Mouse (Mus musculus) embryonic fibroblast, embryonic 13.5 days (primary cell): ENCODE measurements around the gene Slu7. TPM values are rescaled to one million over a fixed set of nuclear protein-coding genes. Genes with fewer than 3 reads are reported as not detected.

Source experiments
- H3K27ac ChIP-seq: 2 replicates; pipeline ENCODE4 v1.5.1; 2012; ENCODE audit warnings: low read length, control low read depth, inconsistent platforms; ENCODE audit not compliant: insufficient read depth
- H3K4me1 ChIP-seq: 2 replicates; pipeline ENCODE4 v1.6.1; 2011; ENCODE audit warnings: low read length; ENCODE audit not compliant: control insufficient read depth, insufficient read depth
- H3K4me3 ChIP-seq: 2 replicates; pipeline ENCODE4 v1.5.1; 2011; ENCODE audit warnings: mild to moderate bottlenecking, control low read depth, low read length; ENCODE audit not compliant: insufficient read depth
- CTCF ChIP-seq: IDR thresholded peaks from 2 replicates; pipeline ENCODE4 v1.5.1; 2011; ENCODE audit warnings: mild to moderate bottlenecking, control low read depth, low read length, moderate library complexity, borderline replicate concordance; ENCODE audit not compliant: insufficient read depth
- POLR2A ChIP-seq: IDR thresholded peaks from 2 replicates; pipeline ENCODE4 v1.6.1; 2011; ENCODE audit warnings: low read depth, mild to moderate bottlenecking, control low read depth, low read length, moderate library complexity
- polyA plus RNA-seq: library from polyadenylated mRNA; stranded (reverse); fragments of >200 nt; gene quantifications from 2 replicates; pipeline ENCODE4 v1.2.4, GENCODE M21; 2011; ENCODE audit warnings: low read depth; ENCODE audit not compliant: missing spikeins, insufficient read length

Gene Slu7
- polyA plus RNA-seq, 1 experiment: 42.0 TPM

DNA sequence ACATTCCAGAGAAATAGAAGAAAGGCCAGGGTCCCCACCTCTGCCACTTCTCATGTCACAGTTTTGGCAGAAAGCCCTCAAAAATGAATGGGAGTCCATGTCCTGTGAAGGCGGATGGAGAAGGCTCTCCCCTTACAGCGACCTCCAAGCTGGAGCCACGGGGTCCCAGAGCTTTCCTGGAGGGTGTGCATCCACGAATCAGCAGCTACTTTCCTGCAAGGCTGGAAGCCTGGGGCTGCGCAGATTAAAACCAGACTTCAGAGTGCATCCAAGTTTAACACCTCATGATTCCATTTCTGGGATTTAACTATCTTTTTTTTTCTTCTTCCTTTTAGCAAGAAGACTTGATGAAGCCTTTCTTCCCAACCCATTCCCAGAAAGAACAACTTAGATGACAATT lies 47.0 kb downstream of the Slu7 start:
- Histone ChIP-seq H3K4me3 (no peak overlapping the region), H3K27ac (no peak overlapping the region), H3K4me1 (no peaks in the 10 kb centered on the region)
- TF ChIP-seq POLR2A (no peak), CTCF (no peak)

DNA sequence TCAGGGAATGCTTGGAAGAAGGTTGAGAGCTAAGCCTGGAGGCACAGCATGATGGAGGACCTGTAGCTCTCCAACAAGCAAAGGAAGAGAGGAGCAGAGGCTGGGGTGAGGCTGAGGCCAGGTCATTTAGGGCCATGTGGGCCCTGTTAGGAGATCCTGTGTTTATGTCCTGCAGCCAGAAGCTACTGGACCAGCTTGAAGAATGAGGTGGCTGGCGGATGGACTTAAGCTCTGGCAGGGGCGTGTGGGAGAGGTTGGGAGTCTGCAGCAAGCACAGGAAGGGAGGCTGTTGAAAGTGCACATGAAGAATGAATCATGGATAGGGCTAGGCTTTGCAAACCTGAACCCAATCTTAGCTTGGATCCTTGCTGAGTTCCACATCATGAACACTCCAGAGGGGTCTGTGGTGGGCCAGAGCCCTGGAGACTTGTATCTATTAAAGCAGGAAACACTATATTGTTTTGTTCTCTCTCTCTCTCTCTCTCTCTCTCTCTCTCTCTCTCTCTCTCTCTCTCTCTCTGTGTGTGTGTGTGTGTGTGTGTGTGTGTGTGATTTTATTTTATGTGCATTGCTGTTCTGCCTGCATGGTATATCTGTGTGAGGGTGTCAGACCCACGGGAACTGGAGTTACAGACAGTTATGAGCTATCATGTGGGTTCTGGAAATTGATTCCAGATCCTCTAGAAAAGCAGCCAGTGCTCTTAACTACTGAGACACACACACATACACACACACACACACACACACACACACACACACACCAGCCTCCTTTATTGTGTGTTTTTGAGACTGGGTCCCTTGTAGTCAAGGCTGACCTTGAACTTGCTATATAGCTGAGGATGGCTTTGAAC lies 48.4 kb downstream of the Slu7 start:
- H3K4me1 ChIP-seq: no peaks in the 10 kb centered on the region
- TF ChIP-seq CTCF: no peak
- no peak for TF ChIP-seq POLR2A
- H3K4me3 ChIP-seq: no peak overlapping the region
- no peak overlapping the region for H3K27ac ChIP-seq

DNA sequence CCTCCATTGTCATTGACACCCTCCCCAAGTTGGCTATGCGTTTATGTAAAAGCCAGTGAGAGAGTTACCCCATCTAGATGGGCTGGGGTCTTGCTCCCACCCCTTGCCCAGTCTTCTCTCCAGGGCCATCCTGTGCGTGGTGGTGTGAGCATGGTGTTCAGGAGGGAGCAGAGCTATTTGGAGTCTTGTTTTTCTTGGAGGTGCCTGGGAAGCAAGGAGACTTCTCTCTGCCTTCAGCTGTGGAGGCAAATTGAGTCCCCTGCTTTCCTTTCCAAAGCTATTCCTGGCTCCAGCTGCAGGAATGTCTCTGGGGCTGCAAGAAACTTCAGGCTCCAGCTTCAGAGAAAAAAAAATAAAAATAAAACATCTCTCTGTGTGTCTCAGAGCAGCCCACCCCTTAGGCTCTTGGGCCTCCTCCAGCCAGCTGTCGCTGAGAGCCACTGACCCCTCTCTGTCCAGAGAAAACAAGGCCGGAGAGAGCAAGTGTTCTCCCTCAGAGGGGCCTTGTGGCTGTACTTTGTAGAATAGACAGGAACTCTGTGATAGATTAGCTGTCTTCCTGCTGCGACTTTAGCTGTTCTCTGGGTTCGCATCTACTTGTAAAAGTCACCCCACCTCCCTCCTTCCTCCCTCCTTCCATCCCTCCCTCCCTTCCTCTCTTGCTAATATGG lies 49.7 kb downstream of the Slu7 start:
- no peaks in the 10 kb centered on the region for H3K4me1 ChIP-seq
- no peak overlapping the region for H3K4me3 ChIP-seq
- H3K27ac ChIP-seq: no peak overlapping the region; the same call in 1 of the 2 replicates
- no peak for TF ChIP-seq POLR2A
- no peak for TF ChIP-seq CTCF

DNA sequence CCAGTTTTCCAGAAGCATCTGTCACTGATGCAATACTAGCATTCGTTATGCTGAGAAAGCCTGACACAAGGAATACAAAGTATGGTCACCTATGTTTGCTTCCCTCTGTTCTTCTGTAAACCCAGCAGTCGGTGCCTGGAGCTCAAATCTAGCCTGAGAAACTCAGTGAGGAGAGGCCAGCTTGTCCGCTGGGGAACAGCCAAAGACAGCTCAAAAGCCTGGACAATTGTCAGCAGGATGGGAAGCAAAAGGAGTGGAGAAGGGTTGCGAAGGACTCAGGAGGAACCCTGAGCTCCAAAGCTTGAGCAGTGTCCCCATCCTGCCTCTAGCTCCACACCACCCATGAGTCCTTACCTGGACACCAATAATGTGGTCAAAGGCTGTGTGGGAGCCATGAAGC lies 50.5 kb downstream of the Slu7 start:
- TF ChIP-seq CTCF (no peak), POLR2A (no peak)
- Histone ChIP-seq H3K4me3 (no peak overlapping the region), H3K4me1 (no peaks in the 10 kb centered on the region), H3K27ac (no peak overlapping the region)

DNA sequence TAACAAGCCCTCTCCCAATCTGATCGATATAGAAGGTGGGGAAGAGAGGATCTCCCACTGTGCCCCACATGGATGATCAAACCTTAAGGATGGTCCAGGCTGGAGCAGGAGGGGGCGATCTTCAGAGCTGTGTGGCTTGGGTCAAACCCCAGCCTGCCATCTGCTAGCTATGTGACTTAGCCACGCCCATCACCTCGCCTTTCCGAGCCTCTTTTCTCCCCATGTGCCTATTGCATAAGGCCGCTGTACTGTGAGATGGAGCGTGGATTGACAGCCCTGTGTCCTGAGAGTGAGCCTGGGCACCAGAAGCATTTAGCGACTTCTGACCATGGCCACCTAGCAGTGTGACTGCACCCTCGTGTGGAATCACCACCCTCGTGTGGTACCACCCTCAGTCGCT lies 51.1 kb downstream of the Slu7 start:
- Histone ChIP-seq H3K4me3 (no peak overlapping the region), H3K27ac (no peak overlapping the region), H3K4me1 (no peaks in the 10 kb centered on the region)
- TF ChIP-seq POLR2A: no peak
- no peak for TF ChIP-seq CTCF

DNA sequence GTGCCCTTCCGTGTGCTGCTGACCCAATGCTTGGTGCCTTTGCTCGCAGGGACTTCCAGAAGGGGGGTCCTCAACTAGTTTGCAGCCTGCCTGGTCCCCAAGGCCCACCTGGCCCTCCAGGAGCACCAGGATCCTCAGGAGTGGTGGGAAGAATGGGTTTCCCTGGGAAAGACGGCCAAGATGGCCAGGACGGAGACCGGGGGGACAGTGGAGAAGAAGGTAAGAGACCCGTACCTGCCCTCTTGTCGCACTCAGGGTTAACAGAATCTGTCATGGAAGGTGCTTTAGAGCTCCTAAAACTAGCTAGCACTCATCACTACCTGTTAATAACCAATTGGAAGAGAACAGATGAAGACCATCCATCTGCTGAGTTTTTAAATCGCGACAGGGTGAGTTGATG lies 52.3 kb downstream of the Slu7 start:
- H3K4me3 ChIP-seq: no peak overlapping the region
- no peaks in the 10 kb centered on the region for H3K4me1 ChIP-seq
- H3K27ac ChIP-seq: no peak overlapping the region
- TF ChIP-seq POLR2A (no peak), CTCF (no peak)

DNA sequence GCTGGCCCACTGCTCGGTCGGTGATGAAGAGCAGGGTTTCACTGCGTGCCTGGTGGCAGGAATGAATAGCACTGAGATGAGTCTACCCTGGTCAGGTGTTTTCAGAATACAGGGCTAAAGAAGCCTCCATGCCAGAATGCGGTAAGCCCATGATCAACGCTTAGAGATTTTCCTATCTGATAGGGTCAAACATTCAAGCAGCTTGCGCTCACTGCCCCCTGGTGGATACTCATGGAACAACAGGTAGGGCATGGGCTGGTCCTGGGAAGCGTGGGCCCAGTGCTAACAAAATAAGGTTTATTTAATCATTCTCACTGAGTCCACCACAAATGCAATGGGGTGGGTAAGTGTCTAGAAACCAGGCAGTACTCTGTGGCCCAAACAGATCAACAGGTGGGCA lies 59.1 kb downstream of the Slu7 start:
- Histone ChIP-seq H3K4me1 (0 out of 2 replicates have a peak, but pooled peaks cover 3% of the 10 kb centered on the region), H3K27ac (no peak overlapping the region), H3K4me3 (no peak overlapping the region)
- TF ChIP-seq POLR2A (no peak), CTCF (peak; percentile 83)

DNA sequence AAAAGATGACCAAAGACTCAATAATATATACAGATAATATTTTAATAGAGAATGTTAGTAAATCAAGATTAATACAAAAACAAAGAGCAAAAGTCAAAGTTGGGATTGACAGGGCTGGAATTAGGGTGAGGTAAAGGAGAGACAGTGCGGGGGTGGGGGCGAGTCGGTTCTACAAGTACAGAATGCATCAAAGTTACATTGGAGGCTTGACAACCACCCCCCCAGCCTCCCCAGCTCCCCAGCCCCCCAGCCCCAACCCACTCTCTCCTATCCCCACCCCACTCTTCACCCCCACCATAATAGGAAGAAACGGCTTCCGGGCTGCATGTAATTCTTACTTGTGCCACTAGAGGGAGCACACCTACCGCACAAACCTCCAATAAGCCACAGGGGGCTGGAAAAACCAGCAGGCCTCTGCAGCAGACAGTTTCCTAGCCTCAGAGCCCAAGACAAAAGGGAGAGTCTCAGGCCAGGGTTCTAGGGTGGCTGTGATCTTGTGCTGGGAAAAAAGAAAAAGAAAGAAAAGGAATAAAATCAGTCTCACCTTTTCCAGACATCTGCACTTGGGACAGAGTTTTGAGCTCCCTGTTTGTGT lies 60.4 kb downstream of the Slu7 start:
- H3K4me3 ChIP-seq: no peak overlapping the region
- 0 out of 2 replicates have a peak, but pooled peaks have one; percentile 42 for TF ChIP-seq CTCF
- no peak for TF ChIP-seq POLR2A
- no peak overlapping the region for H3K27ac ChIP-seq
- H3K4me1 ChIP-seq: 0 out of 2 replicates have a peak, but pooled peaks cover 3% of the 10 kb centered on the region

DNA sequence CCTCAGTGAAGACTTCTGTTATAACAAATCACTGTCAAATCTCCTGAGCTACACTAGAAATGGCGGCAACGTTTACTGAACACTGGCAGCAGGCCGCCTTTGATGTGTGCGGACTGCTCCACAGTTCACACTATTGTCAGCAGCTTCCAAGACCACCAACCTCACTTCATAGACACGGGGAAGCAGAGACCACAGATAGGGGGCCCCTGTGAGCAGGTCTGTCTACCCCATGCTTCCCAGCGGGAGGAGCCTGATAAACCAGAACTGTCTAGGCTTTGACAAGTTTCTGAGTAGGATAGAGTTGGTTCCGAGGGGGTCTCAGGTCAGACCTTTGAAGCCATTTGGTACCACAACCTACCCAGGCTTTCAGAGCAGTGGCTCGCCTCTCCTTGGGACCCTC lies 61.5 kb downstream of the Slu7 start:
- no peak overlapping the region for H3K4me3 ChIP-seq
- TF ChIP-seq CTCF (no peak), POLR2A (no peak)
- no peak overlapping the region for H3K27ac ChIP-seq
- H3K4me1 ChIP-seq: 0 out of 2 replicates have a peak, but pooled peaks cover 3% of the 10 kb centered on the region

DNA sequence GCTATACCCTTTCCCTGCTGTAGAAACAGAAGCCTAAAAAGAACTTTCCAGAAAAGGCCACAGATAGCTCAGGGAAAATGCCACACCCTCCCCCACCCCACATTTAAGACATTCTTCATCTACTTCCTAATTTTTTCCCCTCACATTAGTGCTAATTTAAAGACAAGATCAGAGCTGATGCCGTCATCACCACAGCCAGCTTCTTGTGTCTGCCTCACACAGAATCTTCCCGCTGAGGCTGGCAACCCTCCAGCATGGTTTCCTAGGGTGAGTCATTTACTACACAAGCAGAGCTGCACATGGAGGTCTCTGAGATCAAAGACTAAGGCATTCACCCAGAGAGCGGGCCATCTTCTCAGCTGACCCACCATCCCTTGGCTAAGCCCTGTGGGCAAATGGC lies 62.0 kb downstream of the Slu7 start:
- no peak overlapping the region for H3K27ac ChIP-seq
- no peak overlapping the region for H3K4me3 ChIP-seq
- TF ChIP-seq CTCF (no peak), POLR2A (no peak)
- H3K4me1 ChIP-seq: 0 out of 2 replicates have a peak, but pooled peaks cover 3% of the 10 kb centered on the region

Other genes starting within 250 kb of the Slu7 start
- gene Pttg1, start 7.5 kb upstream of the Slu7 start, polyA plus RNA-seq: 40.7 and 57.0 TPM in 2 replicates
- gene C1qtnf2, start 40.5 kb downstream of the Slu7 start, polyA plus RNA-seq: 4.0 and 5.9 TPM in 2 replicates
- 0.26 and 0.43 TPM in 2 replicates for gene Ccnjl, start 95.0 kb downstream of the Slu7 start, polyA plus RNA-seq
- not detected in 2 replicates for gene 4933415A04Rik, start 153.3 kb downstream of the Slu7 start, polyA plus RNA-seq
- gene Fabp6, start 167.8 kb downstream of the Slu7 start, polyA plus RNA-seq: not detected in 2 replicates
- gene Pwwp2a, start 248.3 kb downstream of the Slu7 start, polyA plus RNA-seq: 23.9 and 27.6 TPM in 2 replicates